Mouse (Mus musculus) layer of hippocampus, postnatal 36 days (tissue): ENCODE results near the gene Pde4b. TPM values are rescaled to one million over a fixed set of nuclear protein-coding genes. Genes with fewer than 3 reads are reported as not detected.

Experiments
- DNase-seq, 2 experiments: peaks; one replicate each; pipeline ENCODE4 v3.0.0; 2022
- total RNA-seq, 2 experiments: library from RNA; stranded (reverse); gene quantifications; 2 replicates each; pipeline ENCODE4 v1.2.3; 2021

Pde4b gene
- total RNA-seq, 2 experiments from 2014 or later, result 65.7 to 71.9 TPM

DNA sequence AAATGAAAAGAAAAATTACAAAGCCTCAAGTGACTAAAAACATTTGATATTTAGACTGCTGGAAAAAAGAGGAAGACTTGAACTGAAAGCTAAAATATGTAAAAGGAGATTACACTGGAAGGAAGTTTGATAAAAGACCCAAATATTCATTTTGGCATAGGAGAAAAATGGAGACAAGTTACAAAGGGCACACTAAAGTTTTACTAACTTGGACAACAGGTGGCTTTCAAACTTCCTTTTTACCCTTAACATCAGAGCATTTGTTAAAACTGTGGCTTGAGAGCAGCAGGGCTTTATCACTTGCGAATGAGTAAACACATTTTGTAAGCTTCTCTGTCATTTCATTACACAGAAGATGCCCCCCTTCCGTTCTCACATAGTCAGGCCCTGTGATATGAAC lies 492.4 kb downstream of the Pde4b start:
- DNase-seq, result no peak

DNA sequence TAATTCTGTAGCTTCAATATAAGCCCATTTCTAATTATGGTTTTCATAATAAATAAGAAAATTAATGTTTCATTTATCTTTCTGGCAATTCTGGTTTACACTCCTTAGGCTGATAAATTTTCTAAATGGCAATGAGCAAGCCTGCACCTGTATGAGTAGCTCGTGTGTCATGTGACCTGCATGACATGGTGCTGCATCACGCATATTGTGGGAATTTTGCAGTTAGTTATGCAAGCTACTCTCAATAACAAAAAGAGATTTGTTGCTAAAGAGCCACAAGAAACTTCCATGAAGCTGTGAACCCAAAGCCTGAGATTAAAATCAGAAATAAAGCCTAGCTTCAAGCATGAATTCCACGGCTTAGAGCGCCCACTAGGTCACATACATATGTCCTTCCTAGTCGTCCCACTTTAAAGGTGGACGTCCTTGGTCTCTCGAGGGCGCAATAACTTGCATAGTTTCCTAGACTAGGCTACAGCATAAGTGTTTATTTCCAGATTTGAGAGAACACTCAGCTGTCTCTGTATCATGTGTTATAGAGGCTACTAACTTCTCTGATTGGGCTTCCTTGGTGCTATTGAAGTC lies 494.9 kb downstream of the Pde4b start:
- DNase-seq, result no peak

DNA sequence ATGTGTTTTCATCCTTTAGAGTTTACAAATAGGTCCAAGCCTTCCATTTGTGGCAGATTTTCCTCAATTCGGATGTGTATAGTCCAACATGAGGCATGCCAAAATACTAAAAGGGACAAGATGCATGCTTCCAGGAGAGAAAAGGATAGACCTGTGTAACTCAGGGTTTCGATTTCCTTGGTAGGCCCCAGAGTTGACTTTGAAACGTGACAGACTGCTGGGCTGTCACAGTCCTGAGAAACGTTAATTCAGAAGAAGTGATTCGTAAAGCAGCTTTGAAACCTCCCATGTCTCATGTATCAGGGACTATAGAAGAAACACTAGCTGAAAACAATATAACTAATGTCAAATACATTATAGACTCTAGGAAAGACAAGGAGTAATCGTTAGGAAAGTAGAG lies 495.6 kb downstream of the Pde4b start:
- no peak for DNase-seq

DNA sequence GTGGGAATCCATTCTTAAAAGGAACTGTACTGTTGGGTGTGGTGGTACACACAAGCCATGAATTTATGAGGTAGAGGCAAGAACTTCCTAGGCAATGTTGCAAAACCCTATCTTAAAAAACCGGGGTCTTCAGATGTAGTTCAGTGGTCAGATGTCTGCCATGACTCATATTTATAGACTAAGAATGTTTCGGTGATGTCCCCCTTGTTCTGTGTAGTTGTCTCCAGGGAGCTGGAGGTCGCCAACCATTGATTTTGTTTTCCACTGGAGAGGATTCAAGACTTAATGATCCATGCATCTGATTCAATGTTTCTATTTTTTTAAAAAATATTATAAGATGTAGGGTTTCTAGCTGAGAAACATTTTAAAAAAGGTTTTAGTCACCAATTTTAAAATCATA lies 496.1 kb downstream of the Pde4b start:
- no peak for DNase-seq

DNA sequence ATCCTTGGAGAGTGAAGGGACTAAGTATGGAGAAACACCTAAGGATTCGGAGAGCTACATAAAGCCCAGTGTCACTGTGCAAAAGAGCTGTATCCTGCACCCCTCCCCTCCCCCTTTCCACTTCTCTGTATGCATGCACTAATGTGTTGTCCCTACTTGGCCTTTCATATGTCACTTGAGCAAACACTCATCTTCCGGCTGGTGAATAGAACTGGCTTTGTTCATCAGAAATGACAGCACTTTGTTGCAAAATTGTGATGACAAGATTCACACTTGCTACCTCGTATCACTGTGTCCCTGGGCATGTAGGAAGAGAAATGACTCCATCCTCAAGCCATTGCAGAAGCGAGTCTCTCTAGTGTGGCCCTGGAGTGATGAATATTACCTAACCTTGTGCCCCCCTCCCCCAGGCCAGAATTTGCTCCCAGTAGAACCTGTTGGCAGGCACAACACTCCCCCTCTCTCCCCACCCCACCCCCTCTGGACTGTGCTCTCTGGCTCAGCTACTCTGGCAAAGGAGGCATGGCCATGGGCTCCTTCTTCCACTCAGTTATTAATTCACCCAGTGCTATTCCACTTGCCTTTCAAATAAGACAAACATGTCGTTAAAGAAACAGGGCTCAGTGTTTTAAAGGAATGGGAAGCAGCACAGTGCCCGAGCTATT lies 497.4 kb downstream of the Pde4b start:
- no peak for DNase-seq

DNA sequence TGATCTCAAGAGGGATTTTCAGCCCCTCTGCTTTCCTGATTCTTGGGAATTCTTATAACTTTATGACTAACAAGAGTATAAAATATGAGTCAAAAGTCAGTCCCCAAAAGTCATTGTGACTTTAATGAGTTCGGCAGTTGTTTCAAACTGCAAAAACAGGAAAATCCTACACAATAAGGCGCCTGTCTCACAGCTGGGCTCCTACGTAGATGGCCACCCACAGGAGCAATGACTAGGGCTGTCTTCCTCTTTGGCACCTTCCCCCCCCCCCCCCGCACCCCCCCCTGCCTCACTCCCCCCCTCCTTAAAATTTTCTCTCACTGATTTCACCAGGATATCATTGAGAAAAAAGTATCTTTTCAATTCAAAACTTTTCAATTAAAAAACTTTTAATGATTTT lies 498.2 kb downstream of the Pde4b start:
- DNase-seq, result no peak

DNA sequence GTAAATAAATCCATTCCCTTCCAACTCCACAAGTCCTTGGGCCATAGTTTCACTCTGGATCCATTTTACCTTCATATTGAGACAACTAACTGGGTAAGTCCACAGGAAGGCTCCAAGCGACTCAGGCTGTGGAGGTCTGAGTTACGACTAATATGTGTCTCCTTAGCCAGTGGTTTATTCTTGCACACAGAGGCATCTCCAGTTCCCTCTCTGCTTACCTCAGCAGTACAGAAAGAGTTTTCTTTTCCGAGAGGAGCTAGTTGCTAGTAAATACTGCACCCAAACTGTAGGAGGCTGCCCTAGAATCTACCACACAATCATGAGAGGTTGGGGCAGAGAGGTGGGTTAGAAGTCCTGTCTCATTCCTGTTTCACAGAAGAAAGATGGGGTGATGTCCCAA lies 499.4 kb downstream of the Pde4b start:
- no peak for DNase-seq

DNA sequence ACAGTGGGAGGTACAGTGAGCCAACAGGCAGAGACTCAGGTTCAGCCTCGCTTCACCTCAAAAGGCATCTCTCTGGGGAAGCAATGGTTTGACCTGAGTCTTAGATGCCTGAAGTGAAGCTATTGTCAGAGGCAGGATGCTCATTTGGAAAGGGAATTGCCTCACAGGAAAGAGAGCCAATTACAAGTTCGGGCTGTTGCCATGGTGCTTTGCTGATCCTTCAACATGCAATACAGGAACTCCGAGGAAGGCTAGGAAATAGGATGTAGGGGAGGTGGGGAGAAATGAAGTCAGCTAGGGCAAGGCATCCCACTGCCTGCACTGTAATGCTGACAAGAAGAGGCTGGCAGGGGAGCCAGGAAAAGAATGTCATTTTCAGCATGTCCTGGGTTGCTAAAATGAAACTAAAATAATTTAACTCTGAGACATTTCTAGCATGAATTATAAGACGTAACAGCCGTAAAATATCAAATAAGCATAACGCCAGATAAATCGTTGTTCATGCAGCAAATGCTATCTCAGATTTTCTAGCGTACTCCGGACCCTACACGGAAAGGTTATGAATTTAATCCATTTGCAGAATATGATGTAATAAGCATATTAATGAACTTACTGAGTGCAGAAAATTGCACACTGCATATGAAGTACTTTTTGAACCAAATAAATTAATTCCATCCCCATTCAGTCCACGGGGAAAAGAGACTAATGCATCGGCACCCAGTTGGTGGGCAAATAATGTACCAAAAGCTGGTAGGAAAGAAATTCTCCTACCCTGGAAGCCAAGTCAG lies 501.5 kb downstream of the Pde4b start:
- peak; percentile 62 to 66 for DNase-seq

DNA sequence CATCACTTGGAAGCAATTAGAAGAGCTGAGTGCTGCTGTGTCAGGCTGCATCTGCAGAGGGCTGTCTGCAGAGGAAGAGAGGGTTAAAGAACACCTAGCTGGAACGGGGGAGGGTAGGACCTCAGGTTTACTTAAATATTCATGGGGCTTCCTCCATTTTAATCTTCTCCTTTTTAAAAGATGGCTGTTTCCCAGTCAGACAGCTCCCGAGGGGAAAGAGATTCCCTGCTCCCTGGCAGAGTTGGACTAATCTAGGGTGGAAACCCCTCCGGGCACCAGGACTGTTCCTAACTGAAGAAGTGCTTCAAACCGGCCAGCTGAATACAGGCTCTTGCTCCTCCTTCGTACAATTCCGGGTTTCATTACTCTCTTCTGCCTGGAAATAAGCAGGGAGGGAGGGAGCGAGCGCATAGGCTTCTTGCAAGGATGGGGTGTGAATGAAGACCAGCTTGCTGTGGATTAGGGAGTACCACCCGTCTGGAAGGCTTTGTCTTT lies 502.2 kb downstream of the Pde4b start:
- DNase-seq, result peak; percentile 36 to 52

DNA sequence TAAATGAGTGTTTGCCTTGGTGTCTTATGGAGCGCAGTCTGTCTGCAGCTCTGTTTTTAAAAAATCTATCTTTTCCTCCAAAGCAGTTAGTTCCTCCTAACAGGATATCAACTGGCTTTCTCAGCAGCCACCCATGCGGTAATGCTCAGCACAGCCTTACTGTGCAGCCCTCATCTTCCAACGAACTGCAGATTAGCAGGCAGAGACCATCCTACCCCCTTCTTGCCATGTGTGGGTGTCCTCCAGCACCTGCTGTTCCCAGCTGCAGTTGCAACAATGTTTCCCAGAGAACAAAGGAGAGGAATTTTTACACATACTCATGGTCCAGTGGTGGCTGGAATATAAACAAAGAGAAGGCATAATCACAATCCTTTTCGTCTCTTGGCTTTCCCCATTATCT lies 504.5 kb downstream of the Pde4b start:
- peak; percentile 26 to 31 for DNase-seq

DNA sequence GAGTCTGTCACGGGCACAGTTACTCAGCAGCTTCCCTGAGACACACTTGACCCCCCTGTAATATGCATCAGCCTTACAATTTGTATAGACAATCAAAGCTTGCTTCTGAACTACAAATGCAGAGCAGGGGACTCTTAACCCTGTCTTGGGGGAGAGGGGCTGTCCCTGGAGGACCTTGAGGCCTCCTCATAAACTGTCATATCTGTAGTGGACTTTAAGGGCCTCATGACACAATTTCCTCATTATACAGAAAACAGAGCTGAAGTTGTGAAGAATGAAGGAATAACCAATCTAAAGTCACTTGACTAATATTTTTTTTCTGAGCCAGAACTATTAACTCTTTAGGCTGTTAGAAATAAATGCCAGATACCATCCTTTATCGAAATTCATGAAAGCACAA lies 505.2 kb downstream of the Pde4b start:
- DNase-seq, result no peak

DNA sequence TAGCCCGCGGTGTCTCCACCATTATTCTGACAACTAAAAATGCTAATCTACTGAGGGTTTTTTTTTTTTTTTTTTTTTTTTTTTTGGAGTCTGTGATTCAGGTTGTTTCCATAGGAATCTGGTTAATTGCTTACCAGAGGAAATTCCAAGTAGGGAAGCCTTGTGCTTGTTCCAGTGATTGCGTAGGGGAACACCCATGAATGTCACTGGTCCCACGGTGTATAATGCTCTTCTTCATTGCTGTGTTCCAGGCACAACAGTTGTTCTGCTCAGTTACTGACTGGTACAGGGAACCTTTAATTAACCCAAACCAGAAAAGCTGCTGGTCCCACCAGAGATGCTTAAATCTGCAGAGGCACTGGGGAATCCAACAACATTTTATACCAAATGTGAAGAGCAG lies 506.3 kb downstream of the Pde4b start:
- no peak for DNase-seq

DNA sequence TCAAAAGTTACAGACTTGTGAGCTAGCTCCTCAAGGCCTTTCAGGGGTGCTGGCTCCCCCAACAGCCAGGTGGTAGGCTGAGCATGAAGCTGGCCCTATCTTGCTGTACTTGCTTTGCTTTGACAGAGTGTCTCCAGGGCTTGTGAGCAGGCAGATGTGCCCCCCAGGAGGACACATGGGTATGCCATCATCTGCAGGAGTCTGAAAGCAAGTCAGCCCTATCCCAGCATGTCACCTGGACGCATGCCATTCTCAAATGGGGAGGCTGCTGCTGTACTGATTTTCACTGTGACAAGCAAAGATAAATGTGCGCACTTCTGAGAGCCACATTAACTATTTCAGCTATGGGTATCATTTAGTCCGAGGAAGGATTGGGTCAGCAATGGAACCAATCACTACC lies 507.2 kb downstream of the Pde4b start:
- no peak for DNase-seq

DNA sequence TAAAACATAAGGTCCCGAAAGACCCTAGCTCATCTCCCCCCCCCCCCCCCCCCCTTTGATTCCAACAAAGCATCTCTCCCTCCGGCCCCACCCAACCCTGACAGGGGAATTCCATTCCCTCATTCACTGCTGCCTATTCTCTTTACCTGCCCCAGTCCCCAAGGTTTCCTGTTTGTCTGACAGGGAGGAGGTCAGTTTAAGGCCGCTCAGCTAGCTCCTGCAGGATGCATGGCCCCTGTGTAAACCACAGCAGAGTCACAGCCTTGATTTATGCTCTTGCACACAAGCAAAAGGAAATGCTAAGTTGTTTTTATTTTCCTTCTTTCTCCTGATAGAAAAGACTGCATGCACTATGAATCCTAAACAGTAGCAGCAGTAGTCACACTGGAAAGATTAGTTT lies 516.6 kb downstream of the Pde4b start:
- no peak for DNase-seq

DNA sequence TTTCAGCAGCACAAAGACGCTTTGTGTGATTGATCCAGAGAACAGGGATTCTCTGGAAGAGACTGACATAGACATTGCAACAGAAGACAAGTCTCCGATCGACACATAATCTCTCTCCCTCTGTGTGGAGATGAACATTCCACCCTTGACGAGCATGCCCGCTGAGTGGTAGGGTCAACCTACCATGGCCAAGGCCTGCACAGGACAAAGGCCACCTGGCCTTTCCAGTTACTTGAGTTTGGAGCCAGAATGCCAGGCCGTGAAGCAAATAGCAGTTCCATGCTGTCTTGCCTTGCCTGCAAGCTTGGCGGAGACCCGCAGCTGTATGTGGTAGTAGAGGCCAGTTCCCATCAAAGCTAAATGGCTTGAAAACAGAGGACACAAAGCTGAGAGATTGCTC lies 517.9 kb downstream of the Pde4b start:
- DNase-seq, result no peak

DNA sequence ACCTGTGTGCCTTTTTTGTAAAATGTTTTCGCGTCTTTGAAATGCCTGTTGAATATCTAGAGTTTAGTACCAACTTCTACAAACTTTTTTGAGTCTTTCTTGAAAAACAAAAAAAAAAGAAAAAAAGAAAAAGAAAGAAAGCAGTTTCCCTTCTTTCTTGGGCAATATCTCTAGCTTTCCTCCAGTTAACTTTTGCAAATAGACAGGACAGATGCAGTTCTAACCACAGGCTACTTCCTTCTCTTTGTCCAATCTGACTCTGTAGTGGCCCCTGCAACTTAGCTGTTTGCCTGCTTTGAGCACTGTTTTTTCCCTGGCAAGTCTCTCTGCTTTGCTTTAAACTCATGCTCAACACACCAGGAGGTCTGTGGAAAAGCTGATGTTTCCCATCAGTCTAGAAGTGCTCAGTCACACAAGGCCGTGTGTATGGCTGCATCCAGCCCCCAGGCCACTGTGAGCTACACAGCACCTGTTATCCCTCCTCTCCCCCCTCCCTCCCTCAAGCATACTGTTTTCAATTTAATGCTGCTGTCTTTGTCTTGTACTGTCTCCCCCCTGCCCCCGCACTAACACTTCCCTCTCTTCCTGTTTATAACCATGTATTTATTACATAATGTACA lies 518.5 kb downstream of the Pde4b start:
- no peak for DNase-seq

DNA sequence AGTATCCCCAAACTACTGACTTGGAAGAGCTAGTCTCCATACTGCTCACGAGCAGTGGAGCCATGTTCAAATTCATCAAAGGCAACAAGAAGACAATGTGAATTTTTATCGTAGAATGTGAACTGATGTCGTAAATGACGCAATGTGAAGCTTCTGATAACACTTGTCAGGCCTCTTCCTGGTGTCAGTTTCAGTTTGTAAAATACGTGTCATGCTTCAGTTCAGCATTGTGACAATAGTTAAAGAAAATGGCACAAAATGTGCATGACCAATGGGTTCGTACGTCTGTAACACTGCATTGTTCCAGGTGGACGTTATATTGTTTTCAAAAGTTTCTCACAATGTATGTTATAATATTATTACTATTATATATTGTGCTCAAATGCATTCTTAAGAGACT lies 519.5 kb downstream of the Pde4b start:
- no peak for DNase-seq

DNA sequence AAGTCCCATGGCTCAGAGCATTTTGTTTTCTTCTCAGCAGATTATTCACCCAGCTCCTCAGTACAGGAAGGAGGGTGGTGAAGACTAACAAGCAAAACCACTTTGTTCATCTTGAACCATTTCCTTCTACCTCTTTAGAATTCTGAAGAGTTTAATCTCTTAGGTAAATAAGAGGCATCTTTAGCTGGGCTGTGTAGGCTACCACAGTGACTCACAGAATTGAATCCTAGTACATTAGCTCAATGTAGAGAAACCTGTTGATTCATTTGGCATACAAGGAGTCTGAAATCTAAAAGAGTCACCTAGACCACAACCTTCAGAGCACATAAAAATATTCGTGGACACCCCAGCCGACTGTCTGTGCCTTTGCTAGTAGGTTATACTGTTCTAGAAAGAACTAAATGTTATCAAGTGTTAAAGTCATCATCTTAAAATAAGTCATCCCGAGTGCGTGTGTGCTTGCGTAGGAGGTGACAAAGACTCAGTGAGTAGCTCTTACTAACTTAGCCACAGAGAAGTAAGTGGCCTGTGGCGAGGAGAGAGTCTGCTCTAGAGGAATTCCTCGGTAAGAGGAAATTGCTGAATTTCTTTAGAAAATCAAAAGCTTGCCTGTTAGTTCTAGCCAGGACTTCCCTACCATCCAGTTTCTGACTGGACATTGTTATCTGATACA lies 520.5 kb downstream of the Pde4b start:
- no peak for DNase-seq

DNA sequence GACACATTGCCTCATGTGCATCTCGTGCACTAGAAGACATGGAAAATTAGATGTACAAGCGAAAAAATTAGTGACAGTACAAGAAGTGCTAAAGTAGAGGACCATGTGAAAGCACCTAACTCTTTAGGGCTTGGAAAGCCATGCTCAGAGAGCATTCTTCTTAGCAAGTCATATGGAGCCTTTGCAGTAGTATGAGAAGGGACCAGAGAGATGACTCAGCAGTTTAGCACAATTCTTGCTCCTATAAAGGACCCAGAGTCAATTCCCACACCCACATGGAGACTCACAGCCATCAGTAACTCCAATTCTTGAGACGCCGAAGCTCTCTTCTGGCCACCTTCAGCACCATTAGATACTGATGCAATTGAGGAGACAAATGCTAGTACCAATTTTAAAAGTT lies 525.3 kb downstream of the Pde4b start:
- DNase-seq, result no peak

DNA sequence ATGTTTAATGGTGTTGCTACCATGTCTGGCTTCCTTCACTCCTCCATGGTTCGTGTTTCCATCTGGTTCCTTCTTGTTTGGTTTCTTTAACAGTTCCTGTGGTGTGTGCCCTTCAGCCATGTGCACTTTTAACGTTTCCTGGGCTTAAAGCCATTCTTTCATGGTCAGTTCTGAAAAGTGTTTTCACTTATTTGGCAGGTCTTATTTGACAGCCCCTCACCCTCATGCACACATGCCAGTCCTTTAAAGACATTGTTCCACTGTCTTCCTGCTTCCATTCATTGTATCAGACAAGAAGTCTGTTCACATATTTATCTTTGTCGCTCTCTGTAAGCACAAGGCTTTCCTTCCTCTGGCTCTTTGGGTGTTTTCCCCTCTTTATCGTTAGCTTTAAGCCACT lies 530.4 kb downstream of the Pde4b start:
- no peak for DNase-seq

DNA sequence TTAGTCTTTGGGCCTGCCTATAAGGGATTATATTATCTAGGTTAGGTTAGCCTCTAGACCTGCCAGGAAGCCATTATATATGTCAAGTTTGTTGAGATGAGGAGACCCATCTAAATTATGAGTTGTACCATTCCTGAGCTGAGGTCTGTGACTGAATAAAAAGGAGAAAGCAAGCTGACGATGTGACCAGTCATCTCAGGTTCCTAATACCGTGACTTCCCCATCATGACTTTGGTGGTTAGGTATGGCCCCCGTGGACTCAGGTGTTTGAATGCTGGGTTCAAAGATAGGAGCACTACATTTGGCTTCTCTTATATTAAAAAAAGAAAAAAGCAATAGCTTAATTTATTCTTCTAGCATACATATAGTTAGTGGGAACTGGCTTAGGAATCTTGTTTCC lies 531.3 kb downstream of the Pde4b start:
- no peak for DNase-seq

DNA sequence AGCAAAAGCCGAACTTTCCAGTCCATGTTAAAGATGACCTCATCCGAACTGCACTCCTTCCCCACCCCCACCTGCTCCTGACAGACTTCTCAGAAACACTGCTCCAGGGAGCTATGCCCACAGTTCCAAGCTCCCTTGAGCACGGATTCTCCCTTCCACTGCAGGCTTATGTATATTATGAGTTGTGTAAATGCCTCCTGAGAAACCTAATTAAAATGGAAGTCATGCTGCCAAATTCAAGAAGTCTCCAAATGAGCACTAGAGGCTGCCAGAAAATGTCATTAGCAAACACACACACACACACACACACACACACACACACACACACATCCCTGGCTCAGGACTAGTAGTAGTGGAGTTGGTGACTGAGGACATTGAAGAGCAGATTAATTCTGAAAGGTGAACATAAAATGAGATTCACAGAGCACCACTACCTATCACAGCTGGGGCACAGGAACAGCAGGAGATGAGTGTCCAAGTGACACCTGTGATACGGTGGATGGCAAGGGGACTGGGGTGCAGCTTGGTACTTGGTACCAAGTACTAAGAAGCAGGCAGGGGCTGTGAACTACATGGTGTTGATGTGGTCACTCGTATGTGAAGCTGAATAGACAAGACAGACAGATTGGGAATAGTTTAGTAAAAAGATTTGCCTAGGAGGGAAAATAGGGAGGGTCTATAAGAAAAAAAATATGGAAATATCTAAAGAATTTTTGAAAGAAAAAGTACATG lies 533.0 kb downstream of the Pde4b start:
- no peak for DNase-seq
